Mouse (Mus musculus) erythroid progenitor cell, adult 5-6 weeks (primary cell): ENCODE measurements around the gene Fndc3b. TPM values are rescaled to one million over a fixed set of nuclear protein-coding genes. Genes with fewer than 3 reads are reported as not detected.
"Not testable (repeated sequence)": the region's sequence is repeated elsewhere in the genome, so short reads cannot be mapped to it uniquely, and the experiment has no call there.

ENCODE experiments used
- ATAC-seq: replicated peaks from 2 replicates; pipeline ENCODE4 v1.8.0; 2016; ENCODE audit warnings: moderate number of reproducible peaks, mild to moderate bottlenecking, moderate TSS enrichment, inconsistent platforms; ENCODE audit not compliant: poor library complexity, low FRiP score, severe bottlenecking
- total RNA-seq, 2 experiments: library from RNA; stranded (forward) in 1 of 2; stranded (reverse) in 1 of 2; fragments of 150-400 nt in 1 of 2; fragments of 186-747, 209-891 nt in 1 of 2; gene quantifications; 2 replicates each; pipeline versions ENCODE4 v1.2.3 to v1.2.4; 2015 to 2017; ENCODE audit warnings: low replicate concordance in 2 of 2

Gene Fndc3b
- total RNA-seq, 2 experiments from 2014 or later = 1.3 to 1.8 TPM

- no peak for ATAC-seq
These were observed 229.4 kb downstream of the Fndc3b start for GRCm38 (mm10) chr3:27481738-27482137.

GRCm38 (mm10) chr3:27479378-27479777, 231.7 kb downstream of the Fndc3b start:
- ATAC-seq = no peak

- ATAC-seq = no peak
These were observed 232.4 kb downstream of the Fndc3b start for GRCm38 (mm10) chr3:27478563-27479156.

GRCm38 (mm10) chr3:27477749-27478148, 233.4 kb downstream of the Fndc3b start:
- ATAC-seq = not testable (repeated sequence)

- no peak for ATAC-seq
These were observed 235.2 kb downstream of the Fndc3b start for GRCm38 (mm10) chr3:27475899-27476298.

GRCm38 (mm10) chr3:27473801-27474599, 237.1 kb downstream of the Fndc3b start:
- ATAC-seq = no peak

GRCm38 (mm10) chr3:27472846-27473245, 238.3 kb downstream of the Fndc3b start:
- no peak for ATAC-seq

- no peak for ATAC-seq
These were observed 240.3 kb downstream of the Fndc3b start for GRCm38 (mm10) chr3:27470781-27471180.

- no peak for ATAC-seq
These were observed 241.1 kb downstream of the Fndc3b start for GRCm38 (mm10) chr3:27469971-27470370.

GRCm38 (mm10) chr3:27467505-27468020, 243.5 kb downstream of the Fndc3b start:
- no peak for ATAC-seq

- ATAC-seq = no peak
These were observed 244.7 kb downstream of the Fndc3b start for GRCm38 (mm10) chr3:27466297-27466901.

GRCm38 (mm10) chr3:27463373-27463772, 247.7 kb downstream of the Fndc3b start:
- ATAC-seq = no peak

- no peak for ATAC-seq
These were observed 248.2 kb downstream of the Fndc3b start for GRCm38 (mm10) chr3:27462934-27463333.

GRCm38 (mm10) chr3:27462316-27462902, 248.7 kb downstream of the Fndc3b start:
- ATAC-seq = no peak

GRCm38 (mm10) chr3:27461861-27462260, 249.2 kb downstream of the Fndc3b start:
- ATAC-seq = no peak

GRCm38 (mm10) chr3:27461037-27461436, 250.1 kb downstream of the Fndc3b start:
- no peak for ATAC-seq

- no peak for ATAC-seq
These were observed 252.7 kb downstream of the Fndc3b start for GRCm38 (mm10) chr3:27458416-27458815.

GRCm38 (mm10) chr3:27456514-27456913, 254.6 kb downstream of the Fndc3b start:
- ATAC-seq = no peak

- no peak for ATAC-seq
These were observed 256.5 kb downstream of the Fndc3b start for GRCm38 (mm10) chr3:27454402-27455195.
